Mouse (Mus musculus) MEL (cell line): Measurements from ENCODE around the gene Sec23b.

ENCODE experiments used
- CHD2 ChIP-seq: IDR thresholded peaks from 2 replicates; pipeline ENCODE4 v1.6.1; 2011; ENCODE audit warnings: low read length, improper control_type of control experiment
- CTCF ChIP-seq, 3 experiments: IDR thresholded peaks in 2 of 3; conservative IDR thresholded peaks in 1 of 3; 2 replicates each; pipeline ENCODE4 v1.5.1; 2011 to 2012; ENCODE audit warnings: low read length in 3 of 3, low read depth in 2 of 3, mild to moderate bottlenecking in 2 of 3, improper control_type of control experiment in 1 of 3, inconsistent platforms in 1 of 3, mixed read lengths in 1 of 3, moderate library complexity in 1 of 3; ENCODE audit not compliant: control insufficient read depth in 1 of 3, insufficient read depth in 1 of 3, poor library complexity in 1 of 3, severe bottlenecking in 1 of 3
- E2F4 ChIP-seq: IDR thresholded peaks from 2 replicates; pipeline ENCODE4 v1.6.1; 2011; ENCODE audit warnings: low read depth, low read length, improper control_type of control experiment, borderline replicate concordance
- EP300 ChIP-seq, 2 experiments: IDR thresholded peaks; 2 replicates each; pipeline ENCODE4 v1.6.1; 2011; ENCODE audit warnings: improper control_type of control experiment in 2 of 2, low read length in 2 of 2, low read depth in 1 of 2, mild to moderate bottlenecking in 1 of 2
- HCFC1 ChIP-seq: IDR thresholded peaks from 2 replicates; pipeline ENCODE4 v1.6.1; 2012; ENCODE audit warnings: low read depth, mild to moderate bottlenecking, inconsistent platforms, low read length, improper control_type of control experiment, moderate library complexity
- MAZ ChIP-seq: IDR thresholded peaks from 2 replicates; pipeline ENCODE4 v1.6.1; 2012; ENCODE audit warnings: low read depth, mild to moderate bottlenecking, inconsistent platforms, low read length, improper control_type of control experiment
- NELFE ChIP-seq: IDR thresholded peaks from 2 replicates; pipeline ENCODE4 v1.6.1; 2011; ENCODE audit warnings: low read depth, low read length, improper control_type of control experiment
- POLR2A ChIP-seq, 2 experiments: IDR thresholded peaks; 2 replicates each; pipeline ENCODE4 v1.6.1; 2011 to 2012; ENCODE audit warnings: low read length in 2 of 2, mild to moderate bottlenecking in 2 of 2, control low read depth in 1 of 2, improper control_type of control experiment in 1 of 2, low read depth in 1 of 2, moderate library complexity in 1 of 2; ENCODE audit not compliant: control insufficient read depth in 1 of 2, insufficient read depth in 1 of 2, poor library complexity in 1 of 2
- RCOR1 ChIP-seq: IDR thresholded peaks from 2 replicates; pipeline ENCODE4 v1.6.1; 2012; ENCODE audit warnings: low read depth, mild to moderate bottlenecking, inconsistent platforms, low read length, improper control_type of control experiment
- SMC3 ChIP-seq: IDR thresholded peaks from 2 replicates; pipeline ENCODE4 v1.6.1; 2011; ENCODE audit warnings: low read depth, low read length, improper control_type of control experiment
- TAL1 ChIP-seq: IDR thresholded peaks from 2 replicates; pipeline ENCODE4 v1.6.1; 2012; ENCODE audit warnings: mild to moderate bottlenecking, inconsistent platforms, low read length, moderate library complexity, mixed read lengths
- TCF12 ChIP-seq: IDR thresholded peaks from 2 replicates; pipeline ENCODE4 v1.6.1; 2014; ENCODE audit warnings: low read depth, mild to moderate bottlenecking, inconsistent platforms, low read length, improper control_type of control experiment, moderate library complexity
- ZC3H11A ChIP-seq: IDR thresholded peaks from 2 replicates; pipeline ENCODE4 v1.6.1; 2012; ENCODE audit warnings: low read depth, mild to moderate bottlenecking, inconsistent platforms, low read length, improper control_type of control experiment

DNA sequence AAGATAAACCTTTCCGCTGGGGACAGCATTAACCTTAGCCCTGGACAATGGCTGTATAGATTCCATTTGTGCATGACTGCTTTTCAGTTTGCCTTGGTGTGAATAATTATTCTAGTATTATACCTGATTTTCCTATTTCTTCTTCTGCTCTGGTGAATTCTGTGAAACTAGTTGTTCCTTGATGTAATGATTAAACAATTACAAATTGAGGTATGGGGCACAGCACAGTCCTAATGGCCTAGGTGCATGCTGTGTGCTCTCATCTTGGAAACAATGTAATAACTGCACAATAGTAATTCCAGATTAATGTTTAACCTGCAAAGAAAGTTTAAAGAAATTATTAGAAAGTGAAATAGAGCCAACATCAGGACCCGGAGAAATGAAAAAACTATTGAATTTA, 11.0 kb upstream of the Sec23b start:
- TF ChIP-seq CTCF (IDR thresholded peaks at IDR 0.05 in 2 of 3, conservative IDR thresholded peaks at IDR 0.05 in 1 of 3; ENCODE audit: control insufficient read depth in 1 of 3, insufficient read depth in 1 of 3, low read depth in 2 of 3, low read length in 3 of 3, poor library complexity in 1 of 3, severe bottlenecking in 1 of 3) (no peak), POLR2A (IDR thresholded peaks at IDR 0.05; ENCODE audit: control insufficient read depth in 1 of 2, insufficient read depth in 1 of 2, low read depth in 1 of 2, low read length in 2 of 2, poor library complexity in 1 of 2) (no peak), E2F4 (no peak), TAL1 (no peak), SMC3 (no peak), TCF12 (no peak), MAZ (no peak), CHD2 (no peak), ZC3H11A (no peak), RCOR1 (no peak), HCFC1 (no peak), EP300 (IDR thresholded peaks at IDR 0.05; ENCODE audit: low read depth in 1 of 2, low read length in 2 of 2) (no peak), NELFE (no peak)
